Mouse (Mus musculus) heart, adult 2 months (tissue): ENCODE results near the gene Nif3l1.

Experiments used
- EP300 ChIP-seq: fragments of 200-500 bp; IDR thresholded peaks from 2 replicates; pipeline ENCODE4 v1.6.1; 2011; ENCODE audit warnings: low read depth, low read length, control low read depth; ENCODE audit not compliant: insufficient read depth
- POLR2A ChIP-seq: fragments of 200-500 bp; IDR thresholded peaks from 2 replicates; pipeline ENCODE4 v1.6.1; 2011; ENCODE audit warnings: mild to moderate bottlenecking, low read depth, low read length, control low read depth; ENCODE audit not compliant: insufficient read depth

DNA sequence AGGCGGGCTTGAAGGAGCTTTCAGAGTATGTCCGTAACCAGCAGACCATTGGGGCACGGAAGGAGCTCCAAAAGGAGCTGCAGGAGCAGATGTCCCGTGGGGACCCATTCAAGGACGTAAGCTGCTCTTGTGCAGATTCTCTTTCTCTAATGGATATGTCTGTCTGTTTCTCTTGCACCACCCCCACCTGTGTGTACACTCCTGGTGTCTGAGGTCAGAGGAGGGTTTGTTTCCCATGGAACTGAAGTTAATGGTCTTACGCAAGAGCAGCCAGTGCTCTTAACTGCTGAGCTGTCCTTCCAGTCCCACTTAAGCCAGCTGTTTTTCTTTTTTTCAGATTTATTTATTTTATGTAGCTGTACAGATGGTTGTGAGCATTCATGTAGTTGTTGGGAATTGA, 43.6 kb upstream of the Nif3l1 start:
- no peak for TF ChIP-seq POLR2A
- TF ChIP-seq EP300, result no peak
